Comparison of ENCODE assay signal across 11 mouse cellular contexts in genomic region chr6:85206939-85207285, GRCm38 (mm10). TPM values are rescaled to one million over a fixed set of nuclear protein-coding genes. Genes with fewer than 3 reads are reported as not detected.
DNase-seq lines count a peak whose midpoint lies in the region; ATAC-seq and TF ChIP-seq lines count a peak whose summit lies in the region.
"Had no signal": no experiment of that assay in that cellular context is flagged by ENCODE, and none has a peak within 500 bp of the region (broad histone marks: within the 10 kb centered on the region; RNA-seq: fewer than 3 reads in every experiment).

No protein-coding gene starts in this region.

- no peaks in the 10 kb centered on the region for H3K36me3 ChIP-seq in lung, embryonic 14.5 days (ENCODE audit: insufficient read depth)
- no peaks in the 10 kb centered on the region for H3K36me3 ChIP-seq in embryonic facial prominence, embryonic 14.5 days (ENCODE audit: control insufficient read depth, insufficient read depth, low read length)

- WGBS in lung, embryonic 14.5 days: 31% methylated on average over 15 of the region's 15 CpGs
- WGBS in embryonic facial prominence, embryonic 14.5 days: 20% methylated on average over 11 of the region's 15 CpGs

- H3K9me3 ChIP-seq in lung, embryonic 14.5 days (ENCODE audit: low read depth, low read length): no peaks in the 10 kb centered on the region
- no peaks in the 10 kb centered on the region for H3K9me3 ChIP-seq in embryonic facial prominence, embryonic 14.5 days (ENCODE audit: control insufficient read depth, low read length)

- no peak overlapping the region for H3K4me3 ChIP-seq in lung, embryonic 14.5 days (ENCODE audit: low read depth, low read length)
- no peak overlapping the region for H3K4me3 ChIP-seq in embryonic facial prominence, embryonic 14.5 days (ENCODE audit: low read depth, low read length)

- ATAC-seq in lung, embryonic 14.5 days (ENCODE audit: insufficient read depth): peak; percentile 58; the same call in 1 of the 2 replicates
- peak; percentile 75 for ATAC-seq in embryonic facial prominence, embryonic 14.5 days (ENCODE audit: low read depth)

- no peak overlapping the region for H3K27ac ChIP-seq in lung, embryonic 14.5 days (ENCODE audit: low read depth)
- H3K27ac ChIP-seq in embryonic facial prominence, embryonic 14.5 days (replicated peaks; ENCODE audit: low read depth, low read length): no peak overlapping the region
- H3K27ac ChIP-seq: hindbrain, embryonic 14.5 days; macrophage had no signal

- DNase-seq in lung, embryonic 14.5 days: no peak
- DNase-seq in lung, postnatal 10 days: no peak
- peak; percentile 30 for DNase-seq in embryonic facial prominence, embryonic 14.5 days (ENCODE audit: low spot score)
- peak; percentile 57 to 73 for DNase-seq in layer of hippocampus, adult 8-10 months (ENCODE audit: low spot score in 2 of 2)
- peak; percentile 42 for DNase-seq in right cerebral cortex, postnatal 25 days
- no peak for DNase-seq in liver
- no peak for DNase-seq in ovary, adult 18-20 months (ENCODE audit: low spot score)
- DNase-seq: cerebellum, postnatal 36 days had no signal

- no peak overlapping the region for H3K4me2 ChIP-seq in lung, embryonic 14.5 days
- peak overlapping the region; percentile 28; the same call in 1 of the 2 replicates for H3K4me2 ChIP-seq in embryonic facial prominence, embryonic 14.5 days (ENCODE audit: low read depth, low read length)
- H3K4me2 ChIP-seq: hindbrain, embryonic 14.5 days had no signal

- no peaks in the 10 kb centered on the region for H3K27me3 ChIP-seq in lung, embryonic 14.5 days (ENCODE audit: insufficient read depth, low read length)
- H3K27me3 ChIP-seq in embryonic facial prominence, embryonic 14.5 days (replicated peaks; ENCODE audit: control insufficient read depth, insufficient read depth, low read length): peaks cover 8% of the 10 kb centered on the region; the same call in 1 of the 2 replicates

- H3K4me1 ChIP-seq in lung, embryonic 14.5 days (ENCODE audit: insufficient read depth): no peaks in the 10 kb centered on the region
- H3K4me1 ChIP-seq in embryonic facial prominence, embryonic 14.5 days (ENCODE audit: control insufficient read depth, insufficient read depth, low read length): peaks cover 5% of the 10 kb centered on the region

- no peak overlapping the region for H3K9ac ChIP-seq in lung, embryonic 14.5 days
- no peak overlapping the region; the same call in 1 of the 2 replicates for H3K9ac ChIP-seq in embryonic facial prominence, embryonic 14.5 days (ENCODE audit: low read depth, low read length)
- H3K9ac ChIP-seq: hindbrain, embryonic 14.5 days had no signal

- no peak for TF ChIP-seq CTCF in lung, embryonic 14.5 days (IDR thresholded peaks at IDR 0.05; ENCODE audit: low read depth)

RNA-seq across cellular contexts. Expression of gene Emx1, which starts 19.7 kb away (rescaled TPM):
- 0.23 TPM in 1 of 2 replicates, not detected in the other for polyA plus RNA-seq in lung, embryonic 14.5 days (2014; fragmentation: Nextera tagmentation; extraction: Ambion mirVana)
- polyA plus RNA-seq in embryonic facial prominence, embryonic 14.5 days (2014; fragmentation: Nextera tagmentation; extraction: Ambion mirVana): 0.11 TPM in 1 of 2 replicates, not detected in the other
- total RNA-seq in layer of hippocampus, adult 8-10 months (2022): 10 to 100 TPM; 15.0 to 22.5 (median 17.5) TPM
- polyA plus RNA-seq: hindbrain, embryonic 14.5 days; large intestine, adult 2 months; macrophage had no signal

Comparison
In these comparisons a context has a peak if more than half of its experiments do, and no peak if none do; other contexts are left out.
1. DNase-seq: peak in embryonic facial prominence, embryonic 14.5 days (single experiment), layer of hippocampus, adult 8-10 months (2 of 2) and right cerebral cortex, postnatal 25 days (single experiment); none in lung, embryonic 14.5 days (single experiment), lung, postnatal 10 days (single experiment), liver (single experiment) and ovary, adult 18-20 months (single experiment).